Mouse (Mus musculus) CH12.LX (cell line): ENCODE data around the gene Gm1043.

ENCODE experiments used
- CTCF ChIP-seq, 2 experiments: IDR thresholded peaks in 1 of 2; conservative IDR thresholded peaks in 1 of 2; 2 replicates each; pipeline ENCODE4 v1.5.1; 2011 to 2012; ENCODE audit warnings: low read depth in 2 of 2, low read length in 2 of 2, improper control_type of control experiment in 1 of 2, inconsistent platforms in 1 of 2, mild to moderate bottlenecking in 1 of 2, moderate library complexity in 1 of 2
- JUND ChIP-seq: conservative IDR thresholded peaks from 2 replicates; pipeline ENCODE4 v1.6.1; 2011; ENCODE audit warnings: low read depth, low read length, improper control_type of control experiment
- POLR2A ChIP-seq: IDR thresholded peaks from 2 replicates; pipeline ENCODE4 v1.6.1; 2011; ENCODE audit warnings: low read depth, mild to moderate bottlenecking, improper control_type of control experiment, low read length
- USF2 ChIP-seq: conservative IDR thresholded peaks from 2 replicates; pipeline ENCODE4 v1.6.1; 2011; ENCODE audit warnings: low read depth, low read length, improper control_type of control experiment

DNA sequence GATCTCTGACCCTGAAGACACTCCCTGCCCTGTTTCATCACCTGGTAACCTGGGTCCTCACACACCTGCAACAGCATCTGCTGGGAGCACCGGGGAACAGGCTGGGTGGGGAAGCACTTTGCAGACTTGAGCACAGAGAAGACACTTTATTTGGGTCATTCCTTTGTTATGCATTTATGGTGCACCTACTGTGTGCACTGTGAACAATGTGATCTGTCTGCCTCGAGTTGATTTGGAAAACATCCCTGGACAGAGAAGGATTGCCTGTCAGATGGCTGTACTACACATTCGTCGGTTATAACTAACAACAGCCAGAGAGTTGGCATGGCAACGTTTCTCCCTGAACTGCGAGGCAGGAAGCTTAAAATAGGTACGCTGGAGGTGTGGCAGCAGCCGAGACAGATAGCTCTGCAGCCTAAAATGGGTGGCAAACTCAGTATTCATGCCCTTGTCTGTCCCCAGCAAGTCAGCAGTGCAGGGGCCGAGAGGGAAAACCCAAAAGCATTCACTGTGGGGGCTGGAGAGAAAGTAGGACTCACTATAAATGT is 147.9 kb downstream of the Gm1043 start:
- TF ChIP-seq CTCF (conservative IDR thresholded peaks at IDR 0.05 in 1 of 2, IDR thresholded peaks at IDR 0.05 in 1 of 2; ENCODE audit: low read depth in 2 of 2, low read length in 2 of 2) (no peak), POLR2A (no peak), USF2 (no peak), JUND (no peak)
